ENCODE assay signal across 37 mouse cellular contexts in genomic region chr16:3814667-3815066, GRCm38 (mm10). TPM values are rescaled to one million over a fixed set of nuclear protein-coding genes. Genes with fewer than 3 reads are reported as not detected.
"Had no signal": no experiment of that assay in that cellular context is flagged by ENCODE, and none has a peak within 500 bp of the region (broad histone marks: within the 10 kb centered on the region; RNA-seq: fewer than 3 reads in every experiment).

No protein-coding gene starts in this region.

RNA-seq across cellular contexts. Expression of gene Olfr15, which starts 16.0 kb away (rescaled TPM):
- total RNA-seq: gastrocnemius, adult 18-20 months; gastrocnemius, adult 8-10 months; gastrocnemius, postnatal 14 days; gastrocnemius, postnatal 36 days; heart, adult 18-20 months; heart, adult 8-10 months; heart, postnatal 10 days; heart, postnatal 25 days; heart, postnatal 4 days; layer of hippocampus, adult 18-20 months; layer of hippocampus, adult 8-10 months; layer of hippocampus, postnatal 14 days; layer of hippocampus, postnatal 36 days; left cerebral cortex, adult 18-20 months; left cerebral cortex, adult 8-10 months; left cerebral cortex, postnatal 10 days; left cerebral cortex, postnatal 25 days; left cerebral cortex, postnatal 4 days; liver, adult 2 months had no signal
- polyA plus RNA-seq: gonadal fat pad, adult 2 months; heart, embryonic 10.5 days; heart, embryonic 12.5 days; heart, embryonic 14.5 days; heart, embryonic 16.5 days; hindbrain, embryonic 10.5 days; hindbrain, embryonic 12.5 days; hindbrain, embryonic 14.5 days; hindbrain, embryonic 16.5 days; intestine, embryonic 14.5 days; intestine, embryonic 16.5 days; kidney, adult 2 months; kidney, embryonic 15.5 days; kidney, postnatal 0 days; large intestine, adult 2 months; limb, embryonic 11.5 days; limb, embryonic 13.5 days; limb, embryonic 15.5 days; liver, adult 2 months had no signal
